Mouse (Mus musculus): ENCODE data around the gene Gm10096. TPM values are rescaled to one million over a fixed set of nuclear protein-coding genes. Genes with fewer than 3 reads are reported as not detected.
"Not testable (repeated sequence)": the region's sequence is repeated elsewhere in the genome, so short reads cannot be mapped to it uniquely, and the experiment has no call there.

Gene Gm10096
- not detected for total RNA-seq (2021)
- long read RNA-seq, experiment 1: 0 reads
- long read RNA-seq, experiment 2: 0 reads

DNA sequence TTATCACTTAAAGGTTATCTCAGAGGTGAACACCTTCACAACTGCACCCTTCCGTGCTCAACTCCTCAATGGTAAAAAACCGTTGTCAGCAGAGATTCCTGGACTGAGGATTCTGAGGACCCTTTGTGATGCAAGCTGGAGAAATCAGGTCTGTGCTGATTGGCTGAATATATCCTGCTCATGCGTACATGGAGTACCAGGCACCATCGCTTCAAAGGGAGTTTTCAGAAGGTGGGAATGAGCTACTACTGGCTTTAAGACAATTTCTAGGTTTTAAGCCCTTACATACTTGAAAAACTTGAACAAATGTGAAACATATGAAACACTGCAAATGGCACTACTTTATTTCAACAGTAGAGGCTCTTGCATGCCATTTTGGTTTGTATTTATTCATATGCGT, at the start of gene Gm10096:
TSS of gene Gm10096 (minus strand) at position 101 of the 400 bp plus-strand sequence.
- DNase-seq; intact Hi-C loops (cut with DNase I): not testable (repeated sequence)
